Mouse (Mus musculus) cerebellum, adult 11 months (tissue): Measurements from ENCODE around the gene Srp54a.
A peak's percentile ranks its signal among the peaks of the same experiment; 100 is the strongest.
"Not testable (repeated sequence)": the region's sequence is repeated elsewhere in the genome, so short reads cannot be mapped to it uniquely, and the experiment has no call there.

Experiments
- DNase-seq: peaks from one replicate; pipeline ENCODE4 v3.0.0; 2022

Gene Srp54a

GRCm38 (mm10) chr12:55079726-55080600 is at the start of gene Srp54a, which contains the start of gene 2700097O09Rik:
Gene Srp54a (plus strand): TSS chr12:55080262.
Gene 2700097O09Rik (minus strand): TSS chr12:55080110.
- DNase-seq, result peak; percentile 90

DNA sequence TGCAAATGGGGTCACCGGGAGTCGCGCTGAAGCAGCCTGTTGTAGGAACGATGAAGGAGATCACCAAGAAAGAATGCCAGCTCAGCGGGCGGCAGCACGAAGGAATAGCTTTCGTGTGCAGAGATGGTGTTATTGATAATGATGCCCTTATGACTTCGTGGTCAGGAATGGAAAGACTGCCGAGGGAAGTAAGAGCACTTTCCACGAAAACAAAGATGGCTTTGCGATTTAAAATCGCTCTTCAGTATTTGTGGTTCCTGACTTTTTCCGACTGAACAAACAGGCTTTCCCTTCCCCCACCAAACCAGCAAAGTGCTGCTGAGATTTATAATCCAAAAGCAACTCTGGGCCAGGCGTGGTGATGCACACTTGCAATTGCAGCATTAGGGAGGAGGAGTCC is 39.1 kb upstream of the Srp54a start:
- DNase-seq, result no peak

DNA sequence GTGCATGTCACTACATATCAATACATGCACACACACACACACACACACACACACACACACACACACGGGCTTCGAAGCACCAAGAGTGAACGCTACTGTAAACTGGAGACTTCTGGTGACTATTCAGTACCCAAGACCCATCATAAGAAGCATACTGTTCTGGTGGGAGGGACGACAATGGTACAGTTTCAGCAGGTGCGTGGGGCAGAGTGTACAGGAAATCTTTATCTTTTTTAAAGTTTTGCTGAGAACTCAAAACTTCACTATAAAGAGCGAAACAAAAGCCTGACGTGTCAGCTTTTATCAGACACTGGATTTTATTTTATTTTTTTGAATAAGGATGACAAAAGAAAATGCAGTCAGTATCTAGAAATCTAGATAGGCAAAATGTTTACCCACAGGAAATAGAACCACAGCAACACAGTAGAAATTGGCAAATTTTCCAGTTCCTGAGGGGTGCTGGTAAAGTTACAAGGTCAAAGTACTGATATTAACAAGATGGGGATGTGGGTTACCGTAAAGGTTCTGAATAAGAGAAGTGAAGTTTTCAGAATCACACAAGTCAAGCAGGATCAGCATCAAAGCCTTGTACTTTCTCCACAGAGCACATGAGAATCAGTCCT is 30.2 kb upstream of the Srp54a start:
- no peak for DNase-seq

DNA sequence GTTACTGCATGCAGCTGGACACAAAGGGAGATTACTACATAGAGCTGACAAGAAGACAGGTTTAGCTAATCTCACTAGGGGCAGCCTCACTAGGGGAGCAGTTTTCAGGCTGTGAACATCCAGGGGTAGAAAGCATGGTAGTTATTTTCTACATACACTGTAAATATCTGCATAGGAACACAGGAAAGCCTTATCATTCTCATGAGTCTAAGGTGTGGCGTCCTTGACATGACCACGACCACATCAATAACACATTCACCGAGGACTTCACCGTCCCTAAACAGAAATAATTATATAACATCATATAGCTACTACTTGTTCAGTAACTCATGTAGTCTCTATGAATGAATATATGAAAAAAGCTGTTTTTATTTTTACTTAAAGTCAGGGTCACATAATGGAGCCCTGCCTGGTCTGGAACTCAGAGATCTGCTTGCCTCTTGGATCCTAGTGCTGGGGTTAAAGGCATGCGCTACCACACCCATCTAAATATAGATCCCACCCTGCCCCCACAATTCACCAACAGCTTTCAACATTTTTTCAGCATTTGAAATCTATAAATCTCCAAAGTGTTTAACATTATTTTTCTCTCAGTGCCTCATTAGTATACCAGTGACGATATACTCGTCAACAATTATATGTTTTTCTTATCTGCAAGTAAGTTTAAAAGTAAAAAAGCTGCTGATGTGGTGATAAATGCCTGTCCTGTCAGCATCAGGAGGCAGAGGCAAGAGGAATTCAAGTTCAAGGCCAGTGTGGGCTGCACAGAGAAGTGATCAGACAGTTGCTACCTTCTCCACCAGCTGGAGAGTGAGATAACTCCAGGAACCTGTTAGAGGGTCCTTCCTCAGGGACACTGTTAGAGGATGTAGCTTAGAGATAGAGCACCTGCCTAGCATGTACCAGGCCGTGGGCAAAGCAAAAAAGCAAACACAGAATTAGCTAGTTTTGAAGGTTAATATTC is 28.6 kb upstream of the Srp54a start:
- DNase-seq, result no peak

DNA sequence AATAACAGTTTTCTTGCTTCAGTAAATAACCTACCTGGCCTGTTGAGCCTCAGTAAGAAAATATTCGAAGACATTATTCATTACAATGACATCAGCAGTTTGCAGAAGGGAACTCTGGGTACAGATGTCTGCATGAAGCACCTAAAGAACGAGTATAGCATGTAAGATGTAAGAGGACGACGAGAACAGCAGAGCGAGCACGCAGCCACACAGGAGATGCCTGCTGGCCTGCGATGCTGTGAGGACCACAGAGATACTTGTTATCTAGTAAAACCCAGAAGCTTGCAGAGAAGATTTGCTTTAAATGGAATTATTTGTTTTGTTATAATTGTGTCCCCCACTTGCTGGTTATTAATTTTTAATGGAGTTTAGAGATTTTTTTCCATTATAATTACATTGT is 26.8 kb upstream of the Srp54a start:
- no peak for DNase-seq

DNA sequence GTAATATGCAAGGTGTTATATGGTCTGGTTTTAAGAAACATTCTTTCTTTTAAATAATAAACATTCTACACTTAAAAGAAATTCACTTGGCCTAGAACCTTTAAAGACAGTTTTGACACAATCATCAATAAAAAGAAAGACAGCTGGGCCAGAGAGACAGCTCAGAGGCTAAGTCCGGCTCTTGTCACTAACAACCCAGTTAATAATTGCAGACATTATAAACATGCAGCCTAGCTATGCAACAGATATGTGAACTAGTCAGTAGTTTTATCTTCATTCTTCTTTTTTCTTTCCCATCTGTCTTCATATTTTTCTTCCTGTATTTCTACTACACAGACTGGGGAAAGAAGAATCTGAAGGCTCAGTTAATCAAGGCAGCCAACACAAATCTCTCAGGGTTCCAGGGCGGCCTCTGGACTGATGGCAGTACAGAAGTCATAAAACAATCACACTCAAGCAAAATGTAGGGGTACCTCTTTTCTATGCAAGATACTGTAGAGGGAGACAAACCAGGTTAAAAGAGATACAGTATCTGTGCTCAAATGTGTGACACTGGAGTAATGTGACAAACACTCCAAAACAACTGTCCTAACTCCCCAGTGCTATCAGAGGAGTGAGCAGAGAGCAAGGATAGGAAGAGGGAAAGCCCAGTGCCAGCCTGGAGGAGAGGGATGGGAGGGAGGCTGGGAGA is 25.4 kb upstream of the Srp54a start:
- DNase-seq, result no peak

GRCm38 (mm10) chr12:55056703-55057102 is 23.4 kb upstream of the Srp54a start:
- no peak for DNase-seq

GRCm38 (mm10) chr12:55058865-55059615 is 21.0 kb upstream of the Srp54a start:
- DNase-seq, result no peak

DNA sequence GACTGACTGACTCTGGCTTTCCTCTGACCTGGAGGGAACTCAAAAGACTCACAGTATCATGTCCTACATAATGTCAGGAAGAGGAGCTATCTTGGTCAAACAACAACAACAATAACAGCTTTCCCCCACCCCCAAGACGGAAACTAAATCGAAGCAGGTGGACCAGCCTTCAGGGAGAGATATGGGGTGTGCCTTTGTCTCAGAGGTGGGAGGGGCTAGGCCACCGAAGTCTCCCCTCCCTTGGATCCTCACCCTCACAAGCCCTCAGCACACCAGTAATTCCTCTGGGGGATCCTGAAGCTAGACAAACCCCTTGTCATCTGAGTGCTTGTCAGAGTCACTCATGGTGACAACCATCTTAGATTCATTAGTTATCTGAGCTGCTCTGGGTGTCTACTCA is 20.2 kb upstream of the Srp54a start:
- DNase-seq, result no peak

DNA sequence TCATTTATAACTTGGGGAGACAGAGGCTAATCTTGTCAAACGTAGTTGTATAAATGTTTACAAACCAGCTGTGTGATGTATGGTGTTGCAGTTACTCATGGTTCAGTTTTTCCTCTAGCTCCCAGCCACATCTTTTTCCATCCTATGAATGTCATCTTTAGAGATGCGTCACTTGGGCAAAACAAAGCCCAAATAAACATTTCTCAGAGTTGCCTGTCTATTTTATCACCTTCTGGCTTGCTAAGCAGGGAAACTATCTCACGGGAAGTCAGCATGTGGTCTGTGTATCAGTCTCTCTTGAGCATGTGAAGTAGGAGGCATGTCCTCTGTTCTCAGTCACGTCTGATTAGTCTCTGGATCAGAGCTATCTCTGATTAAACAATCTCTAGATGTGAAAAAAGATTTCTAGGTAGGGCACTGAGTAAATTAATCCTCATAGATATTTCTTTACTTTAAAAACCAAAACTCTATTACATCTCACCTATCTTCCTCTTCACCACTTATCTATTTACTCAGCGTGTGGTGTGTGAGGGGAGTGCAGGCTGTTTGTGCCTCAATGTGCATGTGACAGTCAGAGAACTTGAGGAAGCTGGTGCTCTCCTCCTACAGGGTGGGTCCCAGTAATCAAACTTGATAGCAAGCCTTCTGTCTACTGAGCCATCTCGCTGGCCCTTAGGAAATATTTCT is 19.7 kb upstream of the Srp54a start:
- no peak for DNase-seq

- DNase-seq, result no peak
Measured at GRCm38 (mm10) chr12:55061006-55061405, 19.1 kb upstream of the Srp54a start.

DNA sequence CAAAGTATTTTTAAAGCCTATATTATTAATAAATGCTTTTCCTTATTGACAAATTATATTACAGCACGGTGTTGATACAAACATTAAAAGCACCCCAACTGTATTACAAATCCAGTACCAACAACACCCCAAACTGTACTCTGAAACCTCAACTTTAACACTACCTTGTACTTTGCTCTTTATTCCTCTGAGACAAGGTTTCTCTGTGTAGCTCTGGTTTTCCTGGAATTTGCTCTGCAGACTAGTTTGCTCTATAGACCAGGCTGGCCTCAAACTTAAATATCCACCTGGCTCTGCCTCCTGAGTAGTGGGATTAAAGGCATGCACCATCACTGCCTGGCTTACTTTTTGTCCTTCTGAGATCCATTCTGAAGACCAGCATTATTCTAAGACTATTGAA is 17.9 kb upstream of the Srp54a start:
- DNase-seq, result no peak

DNA sequence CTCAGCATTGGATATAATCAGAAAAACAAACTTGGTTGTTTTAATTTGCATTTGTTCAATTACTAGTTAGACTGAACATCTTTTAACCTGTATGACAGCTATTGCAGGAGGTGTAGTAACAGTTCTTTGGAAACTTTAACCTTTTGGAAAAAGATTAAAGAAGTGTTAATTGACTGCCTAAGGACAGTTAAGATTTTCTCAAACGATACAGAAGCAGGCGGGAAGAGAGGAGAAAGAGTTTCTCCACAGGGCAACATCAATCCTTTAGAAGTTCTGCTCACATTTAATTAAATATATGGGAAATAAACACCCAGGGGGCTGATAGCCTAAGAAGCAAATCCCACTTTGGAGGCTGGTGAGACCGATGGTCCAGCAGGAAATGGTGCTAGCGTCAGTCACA is 7.6 kb upstream of the Srp54a start:
- DNase-seq, result no peak

- DNase-seq, result no peak
Measured at GRCm38 (mm10) chr12:55073686-55074085, 6.4 kb upstream of the Srp54a start.

DNA sequence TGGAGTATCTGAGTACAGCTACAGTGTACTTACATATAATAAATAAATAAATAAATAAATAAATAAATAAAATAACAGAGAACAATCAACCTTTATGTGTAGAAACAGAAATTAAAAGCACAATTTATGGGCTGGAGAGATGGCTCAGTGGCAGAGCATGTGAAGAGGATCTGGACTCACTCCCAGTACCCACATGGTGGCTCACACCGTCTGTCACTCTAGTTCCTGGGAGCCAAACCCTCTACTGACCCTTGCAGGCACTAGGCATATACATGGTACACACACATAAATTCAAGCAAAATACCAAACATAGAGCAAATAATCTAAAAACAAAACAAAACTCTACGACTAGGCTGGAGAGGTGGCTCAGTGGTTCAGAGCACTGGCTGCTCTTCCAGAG is 4.8 kb upstream of the Srp54a start:
- peak; percentile 55 for DNase-seq

DNA sequence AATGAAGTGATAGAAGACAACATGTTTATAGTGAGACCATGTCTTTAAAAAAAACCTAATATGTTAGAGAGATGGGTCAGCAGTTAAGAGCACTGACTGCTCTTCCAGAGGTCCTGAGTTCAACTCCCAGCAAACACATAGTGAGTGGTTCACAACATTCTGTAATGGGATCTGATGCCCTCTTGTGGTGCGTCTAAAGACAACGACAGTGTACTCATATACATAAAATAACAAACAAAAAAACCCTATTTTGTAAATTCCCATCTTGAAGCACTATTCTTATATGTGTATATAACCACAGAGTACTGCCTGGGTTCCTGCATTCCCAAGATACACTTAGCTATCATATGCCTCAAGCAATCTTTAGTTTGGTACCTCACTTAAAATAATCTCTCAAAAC is 1.4 kb upstream of the Srp54a start:
- DNase-seq, result not testable (repeated sequence)

DNA sequence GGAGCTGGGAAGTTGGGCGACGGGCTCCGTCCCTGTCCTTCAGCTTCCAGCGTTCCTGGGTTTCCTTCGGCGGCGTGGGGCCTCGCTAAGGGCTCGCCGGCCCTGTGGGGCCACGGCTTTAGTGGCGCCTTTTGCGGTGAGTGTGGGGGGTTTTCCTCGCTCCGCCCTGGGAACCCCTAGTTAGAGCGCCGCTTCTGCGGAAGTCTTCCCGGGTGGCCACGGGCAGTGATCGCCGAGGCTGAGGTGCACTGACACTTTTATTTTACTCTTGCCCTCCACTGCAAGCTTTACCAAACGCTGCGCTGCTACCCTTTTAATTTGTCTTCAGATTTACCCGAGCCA is 510 bp downstream of the Srp54a start:
- not testable (repeated sequence) for DNase-seq

GRCm38 (mm10) chr12:55092127-55092526 is 12.1 kb downstream of the Srp54a start:
- not testable (repeated sequence) for DNase-seq

DNA sequence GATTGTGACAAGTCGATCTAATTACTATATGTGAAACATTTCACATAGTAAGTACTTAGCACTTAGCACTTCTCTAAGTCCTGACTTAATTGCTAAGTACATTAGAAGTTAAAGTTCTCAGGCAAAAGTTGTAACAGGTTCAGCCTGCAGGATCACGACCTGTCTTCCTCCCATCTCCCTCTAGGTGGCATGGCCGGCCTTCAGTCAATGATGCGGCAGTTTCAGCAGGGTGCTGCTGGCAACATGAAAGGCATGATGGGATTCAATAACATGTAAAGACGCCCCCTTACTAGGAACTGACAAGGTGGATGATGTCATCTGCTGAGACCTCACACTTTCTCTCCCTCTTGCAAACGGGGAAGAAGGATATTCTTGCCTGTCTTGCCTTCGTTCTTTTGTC is 32.6 kb downstream of the Srp54a start:
- DNase-seq, result not testable (repeated sequence)

- not testable (repeated sequence) for DNase-seq
Measured at GRCm38 (mm10) chr12:55124242-55124641, 44.2 kb downstream of the Srp54a start, which contains the start of gene Fam177a. Gene Fam177a (plus strand): TSS chr12:55124469.

DNA sequence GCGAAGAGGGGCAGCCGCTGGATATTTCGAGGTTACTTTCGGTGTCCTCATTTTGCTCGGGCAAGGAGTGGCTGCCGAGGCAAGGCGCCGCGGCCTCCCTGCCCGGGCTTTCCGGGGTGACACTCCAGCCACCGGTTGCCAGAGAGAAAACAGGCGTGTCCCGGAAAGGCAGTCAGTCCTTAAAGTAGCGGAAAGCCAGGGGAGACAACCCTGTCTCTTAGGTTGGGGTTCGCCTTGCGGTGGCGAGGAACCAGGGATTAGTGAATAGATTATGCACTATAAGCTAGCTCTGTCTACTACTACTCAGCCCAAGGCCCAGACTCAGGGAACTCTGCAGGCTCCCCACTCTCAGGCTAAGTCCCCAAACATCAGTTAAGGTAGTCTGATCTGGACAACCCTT is 44.7 kb downstream of the Srp54a start:
- not testable (repeated sequence) for DNase-seq
